Mouse (Mus musculus): Measurements from ENCODE around the gene Kif1c. TPM values are rescaled to one million over a fixed set of nuclear protein-coding genes. Genes with fewer than 3 reads are reported as not detected.

Gene Kif1c
- polyA plus RNA-seq, 1 experiment, result 0.31 TPM

- H3K4me1 ChIP-seq (ENCODE audit: control insufficient read depth), result peaks cover 59% of the 10 kb centered on the region
- no peak for TF ChIP-seq GATA1 (IDR thresholded peaks at IDR 0.05; ENCODE audit: low read length)
- TF ChIP-seq TAL1 (IDR thresholded peaks at IDR 0.05; ENCODE audit: low read length), result no peak
- H3K27me3 ChIP-seq (ENCODE audit: control insufficient read depth), result peaks cover 16% of the 10 kb centered on the region
- peaks cover 28% of the 10 kb centered on the region for H3K36me3 ChIP-seq (ENCODE audit: control insufficient read depth)
- peak overlapping the region; percentile 79 for H3K4me3 ChIP-seq (replicated peaks)
- H3K9me3 ChIP-seq (ENCODE audit: control insufficient read depth, low read length), result no peaks in the 10 kb centered on the region
Measured at GRCm38 (mm10) chr11:70655571-70656455, 44.5 kb upstream of the Kif1c start.

- peak overlapping the region; percentile 79 for H3K4me3 ChIP-seq (replicated peaks)
- H3K27me3 ChIP-seq (ENCODE audit: control insufficient read depth), result peaks cover 16% of the 10 kb centered on the region
- peaks cover 53% of the 10 kb centered on the region for H3K4me1 ChIP-seq (ENCODE audit: control insufficient read depth)
- no peak for TF ChIP-seq TAL1 (IDR thresholded peaks at IDR 0.05; ENCODE audit: low read length)
- TF ChIP-seq GATA1 (IDR thresholded peaks at IDR 0.05; ENCODE audit: low read length), result no peak
- H3K36me3 ChIP-seq (ENCODE audit: control insufficient read depth), result peaks cover 27% of the 10 kb centered on the region
- no peaks in the 10 kb centered on the region for H3K9me3 ChIP-seq (ENCODE audit: control insufficient read depth, low read length)
Measured at GRCm38 (mm10) chr11:70656456-70656927, 43.9 kb upstream of the Kif1c start.

- H3K27me3 ChIP-seq (ENCODE audit: control insufficient read depth), result peaks cover 16% of the 10 kb centered on the region
- H3K4me3 ChIP-seq (replicated peaks), result peak within 1 kb of the TSS; percentile 79
- H3K36me3 ChIP-seq (ENCODE audit: control insufficient read depth), result peaks cover 27% of the 10 kb centered on the region
- TF ChIP-seq TAL1 (IDR thresholded peaks at IDR 0.05; ENCODE audit: low read length), result no peak
- TF ChIP-seq GATA1 (IDR thresholded peaks at IDR 0.05; ENCODE audit: low read length), result no peak
- H3K4me1 ChIP-seq (ENCODE audit: control insufficient read depth), result peaks cover 48% of the 10 kb centered on the region
- H3K9me3 ChIP-seq (ENCODE audit: control insufficient read depth, low read length), result no peaks in the 10 kb centered on the region
Measured at GRCm38 (mm10) chr11:70656964-70657363, 43.4 kb upstream of the Kif1c start, which contains the start of gene Eno3. TSS of gene Eno3 (plus strand) at chr11:70657202.

GRCm38 (mm10) chr11:70657573-70657972 lies 42.8 kb upstream of the Kif1c start:
- Histone ChIP-seq H3K27me3 (ENCODE audit: control insufficient read depth) (peaks cover 16% of the 10 kb centered on the region), H3K36me3 (ENCODE audit: control insufficient read depth) (peaks cover 27% of the 10 kb centered on the region), H3K4me3 (replicated peaks) (no peak overlapping the region), H3K4me1 (ENCODE audit: control insufficient read depth) (peaks cover 42% of the 10 kb centered on the region), H3K9me3 (ENCODE audit: control insufficient read depth, low read length) (no peaks in the 10 kb centered on the region)
- TF ChIP-seq GATA1 (IDR thresholded peaks at IDR 0.05; ENCODE audit: low read length) (no peak), TAL1 (IDR thresholded peaks at IDR 0.05; ENCODE audit: low read length) (no peak)

GRCm38 (mm10) chr11:70657991-70658390 lies 42.4 kb upstream of the Kif1c start:
- peaks cover 27% of the 10 kb centered on the region for H3K36me3 ChIP-seq (ENCODE audit: control insufficient read depth)
- no peaks in the 10 kb centered on the region for H3K9me3 ChIP-seq (ENCODE audit: control insufficient read depth, low read length)
- H3K4me1 ChIP-seq (ENCODE audit: control insufficient read depth), result peaks cover 38% of the 10 kb centered on the region
- peaks cover 16% of the 10 kb centered on the region for H3K27me3 ChIP-seq (ENCODE audit: control insufficient read depth)
- TF ChIP-seq TAL1 (IDR thresholded peaks at IDR 0.05; ENCODE audit: low read length) (no peak), GATA1 (IDR thresholded peaks at IDR 0.05; ENCODE audit: low read length) (no peak)
- no peak overlapping the region for H3K4me3 ChIP-seq (replicated peaks)

- Histone ChIP-seq H3K4me1 (ENCODE audit: control insufficient read depth) (peaks cover 32% of the 10 kb centered on the region), H3K36me3 (ENCODE audit: control insufficient read depth) (peaks cover 30% of the 10 kb centered on the region), H3K4me3 (replicated peaks) (no peak overlapping the region), H3K27me3 (ENCODE audit: control insufficient read depth) (peaks cover 16% of the 10 kb centered on the region), H3K9me3 (ENCODE audit: control insufficient read depth, low read length) (no peaks in the 10 kb centered on the region)
- TF ChIP-seq GATA1 (IDR thresholded peaks at IDR 0.05; ENCODE audit: low read length) (no peak), TAL1 (IDR thresholded peaks at IDR 0.05; ENCODE audit: low read length) (no peak)
Measured at GRCm38 (mm10) chr11:70658521-70658920, 41.8 kb upstream of the Kif1c start.

- Histone ChIP-seq H3K9me3 (ENCODE audit: control insufficient read depth, low read length) (no peaks in the 10 kb centered on the region), H3K4me3 (replicated peaks) (no peak overlapping the region), H3K4me1 (ENCODE audit: control insufficient read depth) (peaks cover 30% of the 10 kb centered on the region), H3K36me3 (ENCODE audit: control insufficient read depth) (peaks cover 34% of the 10 kb centered on the region), H3K27me3 (ENCODE audit: control insufficient read depth) (peaks cover 16% of the 10 kb centered on the region)
- TF ChIP-seq GATA1 (IDR thresholded peaks at IDR 0.05; ENCODE audit: low read length), result no peak
Measured at GRCm38 (mm10) chr11:70658942-70659341, 41.4 kb upstream of the Kif1c start.

- H3K9me3 ChIP-seq (ENCODE audit: control insufficient read depth, low read length), result no peaks in the 10 kb centered on the region
Measured at GRCm38 (mm10) chr11:70660571-70660970, 39.8 kb upstream of the Kif1c start.

GRCm38 (mm10) chr11:70663101-70663500 lies 37.2 kb upstream of the Kif1c start:
- peaks cover 67% of the 10 kb centered on the region for H3K36me3 ChIP-seq (ENCODE audit: control insufficient read depth)
- H3K9me3 ChIP-seq (ENCODE audit: control insufficient read depth, low read length), result no peaks in the 10 kb centered on the region
- no peaks in the 10 kb centered on the region for H3K27me3 ChIP-seq (ENCODE audit: control insufficient read depth)
- TF ChIP-seq GATA1 (IDR thresholded peaks at IDR 0.05; ENCODE audit: low read length) (no peak), TAL1 (IDR thresholded peaks at IDR 0.05; ENCODE audit: low read length) (no peak)
- H3K4me3 ChIP-seq (replicated peaks), result no peak overlapping the region
- peaks cover 23% of the 10 kb centered on the region for H3K4me1 ChIP-seq (ENCODE audit: control insufficient read depth)

More at GRCm38 (mm10) chr11:70660571-70660970, 39.8 kb upstream of the Kif1c start:
- peaks cover 50% of the 10 kb centered on the region for H3K36me3 ChIP-seq (ENCODE audit: control insufficient read depth)
- no peak overlapping the region for H3K4me3 ChIP-seq (replicated peaks)
- H3K27me3 ChIP-seq (ENCODE audit: control insufficient read depth), result peaks cover 15% of the 10 kb centered on the region
- TF ChIP-seq GATA1 (IDR thresholded peaks at IDR 0.05; ENCODE audit: low read length) (no peak), TAL1 (IDR thresholded peaks at IDR 0.05; ENCODE audit: low read length) (no peak)
- peaks cover 22% of the 10 kb centered on the region for H3K4me1 ChIP-seq (ENCODE audit: control insufficient read depth)
